Mouse (Mus musculus) limb, embryonic 12.5 days (tissue): Measurements from ENCODE around the gene Iqgap2. TPM values are rescaled to one million over a fixed set of nuclear protein-coding genes. Genes with fewer than 3 reads are reported as not detected.

Experiments used
- ATAC-seq: fragments of 200-750 bp; cut with Nextera tagmentation; 2 replicates; pipeline ENCODE4 v1.8.0; 2017; ENCODE audit warnings: low read depth, moderate TSS enrichment; ENCODE audit not compliant: insufficient number of reproducible peaks, insufficient read depth, low FRiP score, low TSS enrichment
- H3K27ac ChIP-seq: fragments of 300-500 bp; sonication (generic); 2 replicates; pipeline ENCODE4 v1.5.1; 2016; ENCODE audit warnings: mild to moderate bottlenecking, moderate library complexity
- H3K27me3 ChIP-seq: fragments of 300-500 bp; sonication (generic); 2 replicates; pipeline ENCODE4 v1.6.1; 2016; ENCODE audit warnings: mild to moderate bottlenecking, moderate library complexity
- H3K36me3 ChIP-seq: fragments of 300-500 bp; sonication (generic); 2 replicates; pipeline ENCODE4 v1.6.1; 2016; ENCODE audit warnings: mild to moderate bottlenecking, moderate library complexity
- H3K4me1 ChIP-seq: fragments of 300-500 bp; sonication (generic); replicated peaks from 2 replicates; pipeline ENCODE4 v1.6.1; 2016
- H3K4me2 ChIP-seq: fragments of 300-500 bp; sonication (generic); 2 replicates; pipeline ENCODE4 v1.6.1; 2016; ENCODE audit warnings: mild to moderate bottlenecking, moderate library complexity
- H3K4me3 ChIP-seq: fragments of 300-500 bp; sonication (generic); replicated peaks from 2 replicates; pipeline ENCODE4 v1.5.1; 2016; ENCODE audit warnings: mild to moderate bottlenecking
- H3K9ac ChIP-seq: fragments of 300-500 bp; sonication (generic); replicated peaks from 2 replicates; pipeline ENCODE4 v1.6.1; 2016; ENCODE audit warnings: mild to moderate bottlenecking, moderate library complexity
- H3K9me3 ChIP-seq: fragments of 300-500 bp; sonication (generic); 2 replicates; pipeline ENCODE4 v1.6.1; 2016; ENCODE audit warnings: mild to moderate bottlenecking, moderate library complexity
- WGBS: fragments of 180-500 bp; shearing (Covaris S2); methylation state at CpG from one replicate; pipeline ENCODE4 v1.1.7; 2016; 5-methylcytosine and 5-hydroxymethylcytosine counted together
- polyA plus RNA-seq: library from polyadenylated mRNA; unstranded; fragments of >200 nt; fragmentation: Nextera tagmentation; extraction: Ambion mirVana; gene quantifications from 2 replicates; pipeline ENCODE4 v1.2.1, GENCODE M21; 2016

Gene Iqgap2
- polyA plus RNA-seq, 1 experiment from 2014 or later: 12.1 TPM

- 26% methylated on average over 5 of the region's 5 CpGs for WGBS
- Histone ChIP-seq H3K9me3 (no peaks in the 10 kb centered on the region), H3K4me2 (no peak overlapping the region), H3K9ac (no peak overlapping the region), H3K27me3 (no peaks in the 10 kb centered on the region), H3K36me3 (no peaks in the 10 kb centered on the region), H3K27ac (no peak overlapping the region), H3K4me3 (no peak overlapping the region), H3K4me1 (peaks cover 24% of the 10 kb centered on the region)
- ATAC-seq: no peak; the same call in 1 of the 2 replicates
Measured at GRCm38 (mm10) chr13:95850451-95850850, 41.3 kb downstream of the Iqgap2 start.

DNA sequence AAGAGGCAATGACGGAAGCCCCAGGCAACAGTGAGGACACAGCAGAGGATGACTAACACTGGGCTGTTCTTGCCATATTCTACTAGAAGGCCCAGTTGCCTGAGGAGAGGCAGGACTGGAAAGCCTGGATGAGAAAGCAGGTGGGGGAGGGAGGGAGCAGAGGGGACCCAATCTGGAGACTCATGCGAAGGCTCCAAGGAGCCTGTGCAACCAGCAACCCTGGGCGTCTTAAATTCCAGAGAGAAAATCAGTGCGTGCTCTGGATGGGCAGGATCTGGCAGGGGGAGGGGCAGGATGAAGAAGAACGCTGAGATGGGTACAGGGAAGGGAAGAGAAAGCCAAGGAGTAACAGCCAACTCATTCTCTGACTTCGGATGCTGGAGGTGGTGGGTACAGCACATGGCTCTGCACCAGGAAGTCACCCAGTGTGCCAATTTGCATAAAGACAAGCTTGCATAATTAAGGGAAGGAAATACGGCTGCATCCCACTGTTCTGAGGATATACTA lies 42.2 kb downstream of the Iqgap2 start:
- H3K9me3 ChIP-seq: no peaks in the 10 kb centered on the region
- H3K36me3 ChIP-seq: no peaks in the 10 kb centered on the region
- no peak overlapping the region for H3K9ac ChIP-seq
- no peak overlapping the region for H3K27ac ChIP-seq
- no peak overlapping the region for H3K4me2 ChIP-seq
- no peak for ATAC-seq
- WGBS: 35% methylated on average over 7 of the region's 7 CpGs
- no peak overlapping the region for H3K4me3 ChIP-seq
- H3K27me3 ChIP-seq: no peaks in the 10 kb centered on the region
- peaks cover 24% of the 10 kb centered on the region for H3K4me1 ChIP-seq

GRCm38 (mm10) chr13:95846364-95846763 lies 45.4 kb downstream of the Iqgap2 start:
- no peaks in the 10 kb centered on the region for H3K27me3 ChIP-seq
- WGBS: 50% methylated on average over 5 of the region's 5 CpGs
- H3K9me3 ChIP-seq: no peaks in the 10 kb centered on the region
- peaks cover 24% of the 10 kb centered on the region for H3K4me1 ChIP-seq
- no peaks in the 10 kb centered on the region for H3K36me3 ChIP-seq
- no peak overlapping the region for H3K9ac ChIP-seq
- no peak for ATAC-seq
- H3K4me2 ChIP-seq: no peak overlapping the region
- H3K4me3 ChIP-seq: no peak overlapping the region
- H3K27ac ChIP-seq: no peak overlapping the region

DNA sequence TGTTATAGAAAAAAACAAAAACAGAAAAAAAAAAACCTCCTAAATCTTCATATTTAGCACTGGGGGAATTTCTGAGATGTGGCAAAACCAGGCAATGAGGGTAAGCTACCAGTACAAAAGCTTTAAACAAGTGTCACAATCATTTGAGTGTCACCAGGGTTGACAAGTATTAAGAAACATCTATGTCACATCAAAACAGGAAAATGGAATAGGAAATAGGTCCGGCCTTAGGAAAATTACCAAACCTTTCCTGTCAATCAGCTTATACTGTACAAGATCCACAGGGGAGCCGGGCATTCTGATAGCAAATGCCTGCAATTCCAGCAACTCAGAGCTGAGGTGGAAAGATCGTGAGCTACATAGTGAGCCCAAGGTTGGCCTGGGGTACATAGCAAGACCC lies 46.8 kb downstream of the Iqgap2 start:
- Histone ChIP-seq H3K36me3 (no peaks in the 10 kb centered on the region), H3K27ac (no peak overlapping the region), H3K4me3 (no peak overlapping the region), H3K27me3 (no peaks in the 10 kb centered on the region), H3K4me2 (no peak overlapping the region), H3K9me3 (no peaks in the 10 kb centered on the region), H3K9ac (no peak overlapping the region), H3K4me1 (peaks cover 11% of the 10 kb centered on the region)
- no peak for ATAC-seq
- WGBS: 84% methylated on average over 3 of the region's 3 CpGs

GRCm38 (mm10) chr13:95843411-95844026 lies 48.2 kb downstream of the Iqgap2 start:
- Histone ChIP-seq H3K9ac (no peak overlapping the region), H3K27me3 (no peaks in the 10 kb centered on the region), H3K36me3 (no peaks in the 10 kb centered on the region), H3K4me2 (no peak overlapping the region), H3K4me1 (0 out of 2 replicates have a peak, but pooled peaks cover 3% of the 10 kb centered on the region), H3K4me3 (no peak overlapping the region), H3K27ac (no peak overlapping the region), H3K9me3 (no peaks in the 10 kb centered on the region)
- WGBS: 94% methylated on average over 10 of the region's 10 CpGs
- ATAC-seq: no peak

- Histone ChIP-seq H3K36me3 (no peaks in the 10 kb centered on the region), H3K27me3 (no peaks in the 10 kb centered on the region), H3K27ac (no peak overlapping the region), H3K4me1 (0 out of 2 replicates have a peak, but pooled peaks cover 3% of the 10 kb centered on the region), H3K4me2 (no peak overlapping the region), H3K9ac (no peak overlapping the region), H3K4me3 (no peak overlapping the region), H3K9me3 (no peaks in the 10 kb centered on the region)
- no peak for ATAC-seq
- WGBS: 84% methylated on average over 7 of the region's 7 CpGs
Measured at GRCm38 (mm10) chr13:95842803-95843202, 48.9 kb downstream of the Iqgap2 start.

- H3K9ac ChIP-seq: no peak overlapping the region
- H3K4me3 ChIP-seq: no peak overlapping the region
- H3K27me3 ChIP-seq: no peaks in the 10 kb centered on the region
- no peak overlapping the region for H3K27ac ChIP-seq
- H3K9me3 ChIP-seq: no peaks in the 10 kb centered on the region
- H3K4me1 ChIP-seq: 0 out of 2 replicates have a peak, but pooled peaks cover 3% of the 10 kb centered on the region
- WGBS: 90% methylated on average over 1 of the region's 1 CpGs
- ATAC-seq: no peak
- H3K4me2 ChIP-seq: no peak overlapping the region
- H3K36me3 ChIP-seq: no peaks in the 10 kb centered on the region
Measured at GRCm38 (mm10) chr13:95841946-95842345, 49.8 kb downstream of the Iqgap2 start.

GRCm38 (mm10) chr13:95836944-95837343 lies 54.8 kb downstream of the Iqgap2 start:
- H3K36me3 ChIP-seq: 0 out of 2 replicates have a peak, but pooled peaks cover 7% of the 10 kb centered on the region
- 92% methylated on average over 3 of the region's 3 CpGs for WGBS
- no peaks in the 10 kb centered on the region for H3K27me3 ChIP-seq
- no peak for ATAC-seq
- H3K4me2 ChIP-seq: no peak overlapping the region
- no peak overlapping the region for H3K4me3 ChIP-seq
- no peaks in the 10 kb centered on the region for H3K9me3 ChIP-seq
- no peak overlapping the region for H3K27ac ChIP-seq
- no peak overlapping the region for H3K9ac ChIP-seq
- peaks cover 12% of the 10 kb centered on the region for H3K4me1 ChIP-seq

DNA sequence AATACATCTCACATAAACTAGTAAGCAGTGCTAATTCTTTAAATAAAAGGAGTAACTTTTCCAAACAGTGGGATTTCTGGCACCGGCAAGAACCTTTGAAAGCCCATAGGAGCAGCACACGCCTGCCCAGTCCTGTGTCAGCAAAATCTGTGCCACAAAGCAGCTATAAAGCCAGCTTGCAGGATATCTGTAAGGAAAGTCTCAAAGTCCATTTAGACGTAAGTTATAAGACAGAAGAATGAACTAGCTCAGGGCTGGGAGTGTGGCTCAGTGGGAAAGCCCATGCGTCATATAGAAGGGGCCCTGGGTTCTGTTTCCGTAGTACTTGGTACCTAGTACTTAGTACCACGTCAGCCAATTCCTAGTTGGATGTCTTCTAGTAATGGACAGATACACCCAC lies 58.2 kb downstream of the Iqgap2 start:
- no peak overlapping the region for H3K4me2 ChIP-seq
- H3K9me3 ChIP-seq: no peaks in the 10 kb centered on the region
- 85% methylated on average over 6 of the region's 6 CpGs for WGBS
- no peak overlapping the region for H3K4me3 ChIP-seq
- H3K4me1 ChIP-seq: peaks cover 14% of the 10 kb centered on the region
- 0 out of 2 replicates have a peak, but pooled peaks cover 7% of the 10 kb centered on the region for H3K36me3 ChIP-seq
- H3K27me3 ChIP-seq: no peaks in the 10 kb centered on the region
- H3K9ac ChIP-seq: no peak overlapping the region
- ATAC-seq: no peak
- peak overlapping the region; percentile 60; the same call in 1 of the 2 replicates for H3K27ac ChIP-seq

- ATAC-seq: no peak
- no peak overlapping the region for H3K4me2 ChIP-seq
- H3K36me3 ChIP-seq: 0 out of 2 replicates have a peak, but pooled peaks cover 7% of the 10 kb centered on the region
- peaks cover 14% of the 10 kb centered on the region for H3K4me1 ChIP-seq
- no peaks in the 10 kb centered on the region for H3K27me3 ChIP-seq
- peak overlapping the region; percentile 72; the same call in 1 of the 2 replicates for H3K27ac ChIP-seq
- 64% methylated on average over 3 of the region's 3 CpGs for WGBS
- no peak overlapping the region for H3K9ac ChIP-seq
- no peaks in the 10 kb centered on the region for H3K9me3 ChIP-seq
- H3K4me3 ChIP-seq: no peak overlapping the region
Measured at GRCm38 (mm10) chr13:95832712-95833111, 59.0 kb downstream of the Iqgap2 start.

DNA sequence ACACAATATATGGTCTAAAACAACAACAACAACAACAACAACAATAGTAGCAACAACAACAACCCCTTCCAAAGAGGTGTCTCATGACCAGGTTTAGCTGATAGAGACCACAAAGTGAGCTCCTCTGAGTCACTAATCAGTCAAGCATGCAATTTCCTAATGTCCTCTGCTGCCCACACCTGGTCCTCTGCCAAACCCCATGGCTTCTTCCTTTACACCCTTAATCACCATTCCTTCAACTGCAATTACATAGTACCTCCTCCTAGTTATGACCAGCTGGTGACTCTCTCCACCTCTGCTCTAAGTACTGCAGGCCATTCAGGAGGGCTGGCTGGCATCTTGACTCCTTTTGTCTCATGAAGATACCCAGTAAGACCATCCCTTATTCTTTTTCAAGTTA lies 60.0 kb downstream of the Iqgap2 start:
- no peaks in the 10 kb centered on the region for H3K27me3 ChIP-seq
- no peak for ATAC-seq
- H3K4me2 ChIP-seq: no peak overlapping the region
- H3K9me3 ChIP-seq: no peaks in the 10 kb centered on the region
- H3K36me3 ChIP-seq: 0 out of 2 replicates have a peak, but pooled peaks cover 7% of the 10 kb centered on the region
- peaks cover 14% of the 10 kb centered on the region for H3K4me1 ChIP-seq
- H3K27ac ChIP-seq: peak overlapping the region; percentile 72; the same call in 1 of the 2 replicates
- H3K4me3 ChIP-seq: no peak overlapping the region
- H3K9ac ChIP-seq: no peak overlapping the region
